ENCODE assay signal across 8 mouse cellular contexts in genomic region chr4:116017300-116017901, GRCm38 (mm10). TPM values are rescaled to one million over a fixed set of nuclear protein-coding genes. Genes with fewer than 3 reads are reported as not detected.
DNase-seq lines count a peak whose midpoint lies in the region; ATAC-seq and TF ChIP-seq lines count a peak whose summit lies in the region.

No protein-coding gene starts in this region.

- under 1% methylated on average over 60 of the region's 60 CpGs for WGBS in intestine, embryonic 16.5 days
- WGBS in limb, embryonic 10.5 days: under 1% methylated on average over 60 of the region's 60 CpGs
- whole genome bisulfite sequencing in midbrain, embryonic 12.5 days: under 1% methylated on average over 60 of the region's 60 CpGs
- under 1% methylated on average over 60 of the region's 60 CpGs for WGBS in small intestine, adult 2 months

- peak; percentile 62 for ATAC-seq in intestine, embryonic 16.5 days
- peak; percentile 90 for ATAC-seq in midbrain, embryonic 12.5 days (ENCODE audit: low FRiP score, low read depth)
- ATAC-seq in erythroid progenitor cell, adult 5-6 weeks (replicated peaks; ENCODE audit: low FRiP score, poor library complexity, severe bottlenecking): no peak

- H3K36me3 ChIP-seq in intestine, embryonic 16.5 days (ENCODE audit: control insufficient read depth, insufficient read depth, low read length): no peaks in the 10 kb centered on the region
- no peaks in the 10 kb centered on the region for H3K36me3 ChIP-seq in limb, embryonic 10.5 days
- H3K36me3 ChIP-seq in midbrain, embryonic 12.5 days: no peaks in the 10 kb centered on the region
- peaks cover 1% of the 10 kb centered on the region for H3K36me3 ChIP-seq in small intestine, adult 2 months (ENCODE audit: control insufficient read depth, insufficient read depth, low read length)

- peak; percentile 31; the same call in 1 of the 2 replicates for TF ChIP-seq POLR2A in small intestine, adult 2 months (IDR thresholded peaks at IDR 0.05; ENCODE audit: low read depth, low read length)

- H3K4me1 ChIP-seq in intestine, embryonic 16.5 days (ENCODE audit: control insufficient read depth, insufficient read depth, low read length): peaks cover 7% of the 10 kb centered on the region; the same call in 1 of the 2 replicates
- H3K4me1 ChIP-seq in limb, embryonic 10.5 days: peaks cover 16% of the 10 kb centered on the region
- H3K4me1 ChIP-seq in midbrain, embryonic 12.5 days: peaks cover 7% of the 10 kb centered on the region; the same call in 1 of the 2 replicates
- peaks cover 18% of the 10 kb centered on the region; the same call in 1 of the 2 replicates for H3K4me1 ChIP-seq in small intestine, adult 2 months (ENCODE audit: control insufficient read depth, insufficient read depth, insufficient read length, low read length)

- H3K27ac ChIP-seq in intestine, embryonic 16.5 days (ENCODE audit: low read length): peak overlapping the region; percentile 92
- peak overlapping the region; percentile 61 for H3K27ac ChIP-seq in limb, embryonic 10.5 days
- H3K27ac ChIP-seq in midbrain, embryonic 12.5 days (replicated peaks): peak overlapping the region; percentile 20; the same call in 1 of the 2 replicates
- H3K27ac ChIP-seq in small intestine, adult 2 months (ENCODE audit: insufficient read depth, low read depth, low read length): peak overlapping the region; percentile 93

- H3K4me2 ChIP-seq in intestine, embryonic 16.5 days (ENCODE audit: low read depth, low read length): peak overlapping the region; percentile 94
- peak overlapping the region; percentile 87 for H3K4me2 ChIP-seq in midbrain, embryonic 12.5 days (replicated peaks)

- no peaks in the 10 kb centered on the region for H3K9me3 ChIP-seq in intestine, embryonic 16.5 days (ENCODE audit: control insufficient read depth, low read length)
- H3K9me3 ChIP-seq in limb, embryonic 10.5 days (replicated peaks): no peaks in the 10 kb centered on the region
- no peaks in the 10 kb centered on the region for H3K9me3 ChIP-seq in midbrain, embryonic 12.5 days

- H3K27me3 ChIP-seq in intestine, embryonic 16.5 days (replicated peaks; ENCODE audit: control insufficient read depth, insufficient read depth, low read length): peaks cover 14% of the 10 kb centered on the region
- H3K27me3 ChIP-seq in limb, embryonic 10.5 days (ENCODE audit: low read depth, poor library complexity, severe bottlenecking): peaks cover 77% of the 10 kb centered on the region
- peaks cover 76% of the 10 kb centered on the region for H3K27me3 ChIP-seq in midbrain, embryonic 12.5 days
- no peaks in the 10 kb centered on the region for H3K27me3 ChIP-seq in small intestine, adult 2 months (ENCODE audit: control insufficient read depth, insufficient read depth, low read length)

- TF ChIP-seq CTCF in small intestine, adult 2 months (IDR thresholded peaks at IDR 0.05; ENCODE audit: extremely low read depth, insufficient read length, insufficient replicate concordance, low read depth, low read length): no peak

- peak; percentile 73 to 75 for DNase-seq in adrenal gland, adult 18-20 months (ENCODE audit: low spot score in 2 of 2)
- DNase-seq in embryo, embryonic 10.5 days (ENCODE audit: low spot score): peak; percentile 84
- DNase-seq in gastrocnemius, postnatal 4 days (ENCODE audit: low spot score in 2 of 2): peak; percentile 37 to 65
- peak; percentile 87 for DNase-seq in limb, embryonic 10.5 days (ENCODE audit: low spot score)

- H3K9ac ChIP-seq in intestine, embryonic 16.5 days (ENCODE audit: low read depth, low read length): peak overlapping the region; percentile 84
- peak overlapping the region; percentile 56 for H3K9ac ChIP-seq in midbrain, embryonic 12.5 days (replicated peaks)

- H3K4me3 ChIP-seq in intestine, embryonic 16.5 days (ENCODE audit: low read length): peak overlapping the region; percentile 78
- H3K4me3 ChIP-seq in limb, embryonic 10.5 days: peak overlapping the region; percentile 71
- H3K4me3 ChIP-seq in midbrain, embryonic 12.5 days: peak overlapping the region; percentile 58
- H3K4me3 ChIP-seq in small intestine, adult 2 months (ENCODE audit: low read depth, low read length): peak overlapping the region; percentile 93

RNA-seq across cellular contexts. Expression of gene Faah, which starts 0.3 kb away (rescaled TPM):
- 1 to 10 TPM; 4.0 to 4.5 TPM for total RNA-seq in adrenal gland, adult 18-20 months (2021)
- total RNA-seq in gastrocnemius, postnatal 4 days (2021): under 1 TPM; 0.15 to 0.57 TPM
- 83.7 and 108 TPM in 2 replicates for polyA plus RNA-seq in intestine, embryonic 16.5 days (2015; fragmentation: Nextera tagmentation; extraction: Ambion mirVana)
- 0.49 and 0.58 TPM in 2 replicates for polyA plus RNA-seq in limb, embryonic 10.5 days (2016; fragmentation: Nextera tagmentation; extraction: Ambion mirVana)
- 4.5 and 5.5 TPM in 2 replicates for polyA plus RNA-seq in midbrain, embryonic 12.5 days (2016; fragmentation: Nextera tagmentation; extraction: Ambion mirVana)
- 57.9 and 89.2 TPM in 2 replicates for polyA plus RNA-seq in small intestine, adult 2 months (2012; rRNA removed)
- total RNA-seq in erythroid progenitor cell, adult 5-6 weeks (2015; ENCODE audit: low replicate concordance): 0.84 TPM in 1 of 2 replicates, not detected in the other
- 0.64 TPM in 1 of 2 replicates, not detected in the other for total RNA-seq in erythroid progenitor cell, adult 5-6 weeks (2017; ENCODE audit: low replicate concordance)

RNA-seq across cellular contexts. Expression of gene Nsun4, which starts 36.3 kb away (rescaled TPM):
- 10 to 100 TPM; 28.3 to 29.9 TPM for total RNA-seq in adrenal gland, adult 18-20 months (2021)
- 10 to 100 TPM; 15.0 TPM for total RNA-seq in gastrocnemius, postnatal 4 days (2021)
- 39.8 and 41.7 TPM in 2 replicates for polyA plus RNA-seq in intestine, embryonic 16.5 days (2015; fragmentation: Nextera tagmentation; extraction: Ambion mirVana)
- 16.5 and 17.8 TPM in 2 replicates for polyA plus RNA-seq in limb, embryonic 10.5 days (2016; fragmentation: Nextera tagmentation; extraction: Ambion mirVana)
- polyA plus RNA-seq in midbrain, embryonic 12.5 days (2016; fragmentation: Nextera tagmentation; extraction: Ambion mirVana): 20.4 and 20.7 TPM in 2 replicates
- polyA plus RNA-seq in small intestine, adult 2 months (2012; rRNA removed): 2.7 and 3.7 TPM in 2 replicates
- total RNA-seq in erythroid progenitor cell, adult 5-6 weeks (2015; ENCODE audit: low replicate concordance): 0.84 and 3.6 TPM in 2 replicates
- 1.4 and 2.1 TPM in 2 replicates for total RNA-seq in erythroid progenitor cell, adult 5-6 weeks (2017; ENCODE audit: low replicate concordance)

RNA-seq across cellular contexts. Expression of gene Uqcrh, which starts 57.5 kb away (rescaled TPM):
- 100 to 1,000 TPM; 565 to 864 TPM for total RNA-seq in adrenal gland, adult 18-20 months (2021)
- total RNA-seq in gastrocnemius, postnatal 4 days (2021): 100 to 1,000 TPM; 735 to 767 TPM
- 745 and 751 TPM in 2 replicates for polyA plus RNA-seq in intestine, embryonic 16.5 days (2015; fragmentation: Nextera tagmentation; extraction: Ambion mirVana)
- polyA plus RNA-seq in limb, embryonic 10.5 days (2016; fragmentation: Nextera tagmentation; extraction: Ambion mirVana): 486 and 492 TPM in 2 replicates
- 371 and 380 TPM in 2 replicates for polyA plus RNA-seq in midbrain, embryonic 12.5 days (2016; fragmentation: Nextera tagmentation; extraction: Ambion mirVana)
- polyA plus RNA-seq in small intestine, adult 2 months (2012; rRNA removed): 45.6 and 60.5 TPM in 2 replicates
- total RNA-seq in erythroid progenitor cell, adult 5-6 weeks (2015; ENCODE audit: low replicate concordance): 302 and 380 TPM in 2 replicates
- total RNA-seq in erythroid progenitor cell, adult 5-6 weeks (2017; ENCODE audit: low replicate concordance): 113 and 237 TPM in 2 replicates

RNA-seq across cellular contexts. Expression of gene Lrrc41, which starts 57.7 kb away (rescaled TPM):
- 10 to 100 TPM; 73.7 to 81.7 TPM for total RNA-seq in adrenal gland, adult 18-20 months (2021)
- total RNA-seq in gastrocnemius, postnatal 4 days (2021): 10 to 100 TPM; 44.2 to 44.8 TPM
- 77.4 and 79.3 TPM in 2 replicates for polyA plus RNA-seq in intestine, embryonic 16.5 days (2015; fragmentation: Nextera tagmentation; extraction: Ambion mirVana)
- polyA plus RNA-seq in limb, embryonic 10.5 days (2016; fragmentation: Nextera tagmentation; extraction: Ambion mirVana): 73.4 and 81.0 TPM in 2 replicates
- polyA plus RNA-seq in midbrain, embryonic 12.5 days (2016; fragmentation: Nextera tagmentation; extraction: Ambion mirVana): 69.6 and 71.2 TPM in 2 replicates
- polyA plus RNA-seq in small intestine, adult 2 months (2012; rRNA removed): 43.2 and 64.7 TPM in 2 replicates
- 8.3 and 9.2 TPM in 2 replicates for total RNA-seq in erythroid progenitor cell, adult 5-6 weeks (2015; ENCODE audit: low replicate concordance)
- total RNA-seq in erythroid progenitor cell, adult 5-6 weeks (2017; ENCODE audit: low replicate concordance): 5.4 and 11.9 TPM in 2 replicates

Comparison
In these comparisons a context has a peak if more than half of its experiments do, and no peak if none do; other contexts are left out.
1. H3K27ac ChIP-seq: peak in every context shown above with its lines; median percentile 93 in small intestine, adult 2 months; 92 in intestine, embryonic 16.5 days; 61 in limb, embryonic 10.5 days; 20 in midbrain, embryonic 12.5 days.